Mouse (Mus musculus) C2C12 (cell line): ENCODE data around the gene Cdsn.

Source experiments
- CTCF ChIP-seq: IDR thresholded peaks from one replicate; pipeline ENCODE4 v1.5.1; 2011; ENCODE audit not compliant: control insufficient read depth, insufficient read depth, insufficient read length
- FOSL1 ChIP-seq: IDR thresholded peaks from one replicate; pipeline ENCODE4 v1.8.0; 2011; ENCODE audit warnings: mild to moderate bottlenecking, low read length; ENCODE audit not compliant: poor library complexity, insufficient read depth, severe bottlenecking
- MAX ChIP-seq: IDR thresholded peaks from one replicate; pipeline ENCODE4 v1.6.1; 2011; ENCODE audit warnings: mild to moderate bottlenecking, control low read depth
- MYOD1 ChIP-seq: IDR thresholded peaks from one replicate; pipeline ENCODE4 v1.6.1; 2011; ENCODE audit warnings: low read depth; ENCODE audit not compliant: control insufficient read depth, insufficient read length

- no peak for TF ChIP-seq CTCF
- TF ChIP-seq MYOD1: no peak
- no peak for TF ChIP-seq FOSL1
- no peak for TF ChIP-seq MAX
Measured at GRCm38 (mm10) chr17:35543412-35543861, 8.5 kb upstream of the Cdsn start.
